Mouse (Mus musculus): ENCODE data around the gene Nlrp6.

The Nlrp6 gene

DNA sequence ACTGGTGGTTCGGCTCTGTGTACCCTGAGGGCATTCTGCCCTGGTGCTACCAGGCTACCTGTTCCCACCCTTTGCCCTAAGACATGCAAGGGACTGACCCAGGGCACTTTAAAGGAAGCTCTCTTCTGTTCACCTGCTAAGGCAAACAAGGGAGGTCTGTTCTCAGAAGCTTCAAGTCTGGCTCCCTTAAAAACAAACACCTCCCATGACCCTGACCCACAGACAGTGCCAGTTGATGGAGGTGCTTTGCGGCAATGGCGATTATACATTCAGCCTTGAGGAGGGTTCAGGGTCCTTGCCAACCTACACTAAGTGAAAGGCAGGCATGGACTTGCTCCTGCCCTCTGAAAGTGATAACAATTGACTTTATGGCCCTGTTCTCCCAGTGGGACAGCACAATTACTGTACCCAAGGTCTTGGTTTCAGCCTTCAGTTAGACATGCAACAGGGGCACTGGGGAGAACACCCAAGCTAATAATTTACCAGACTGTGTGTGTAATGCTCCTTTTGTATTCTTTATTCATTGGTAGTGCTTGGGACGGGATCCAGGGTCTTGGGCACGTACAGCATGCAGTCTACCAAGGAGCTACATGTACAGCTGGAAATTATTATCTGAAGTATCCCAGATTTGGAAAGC, 7.7 kb upstream of the Nlrp6 start:
- DNase-seq, result no peak

DNA sequence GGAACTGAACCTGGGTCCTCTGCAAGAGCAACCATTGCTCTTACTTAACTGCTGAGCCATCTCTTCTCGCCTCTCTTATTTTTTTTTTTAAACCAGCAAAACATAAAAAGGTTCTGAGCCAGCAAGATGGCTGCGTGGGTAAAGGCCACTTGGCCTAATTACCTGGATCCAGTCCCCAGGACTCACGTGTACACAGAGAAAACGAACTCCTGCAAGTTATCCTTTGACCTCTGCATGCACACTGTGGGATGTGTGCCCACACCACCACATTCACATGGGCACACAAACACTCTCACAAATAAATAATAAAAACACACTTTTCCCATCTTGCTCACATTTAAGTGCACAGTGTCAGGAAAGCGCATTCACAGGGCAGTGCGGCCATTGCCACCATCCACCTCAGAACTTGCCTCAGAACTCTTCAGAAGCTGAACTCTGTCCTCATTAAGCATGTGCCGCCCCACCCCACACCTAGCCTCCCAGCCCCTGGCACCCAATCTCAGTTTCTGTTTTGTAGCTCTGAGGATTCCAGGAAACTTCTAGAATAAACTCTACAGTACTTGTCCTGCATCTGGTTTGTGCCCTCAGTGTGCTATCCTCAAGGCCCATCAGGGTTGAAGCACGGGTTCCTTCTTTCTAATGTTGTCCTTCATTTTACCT, 6.5 kb upstream of the Nlrp6 start:
- no peak for DNase-seq

- no peak for DNase-seq
These were observed 791 bp upstream of the Nlrp6 start for GRCm38 (mm10) chr7:140919911-140920310.

DNA sequence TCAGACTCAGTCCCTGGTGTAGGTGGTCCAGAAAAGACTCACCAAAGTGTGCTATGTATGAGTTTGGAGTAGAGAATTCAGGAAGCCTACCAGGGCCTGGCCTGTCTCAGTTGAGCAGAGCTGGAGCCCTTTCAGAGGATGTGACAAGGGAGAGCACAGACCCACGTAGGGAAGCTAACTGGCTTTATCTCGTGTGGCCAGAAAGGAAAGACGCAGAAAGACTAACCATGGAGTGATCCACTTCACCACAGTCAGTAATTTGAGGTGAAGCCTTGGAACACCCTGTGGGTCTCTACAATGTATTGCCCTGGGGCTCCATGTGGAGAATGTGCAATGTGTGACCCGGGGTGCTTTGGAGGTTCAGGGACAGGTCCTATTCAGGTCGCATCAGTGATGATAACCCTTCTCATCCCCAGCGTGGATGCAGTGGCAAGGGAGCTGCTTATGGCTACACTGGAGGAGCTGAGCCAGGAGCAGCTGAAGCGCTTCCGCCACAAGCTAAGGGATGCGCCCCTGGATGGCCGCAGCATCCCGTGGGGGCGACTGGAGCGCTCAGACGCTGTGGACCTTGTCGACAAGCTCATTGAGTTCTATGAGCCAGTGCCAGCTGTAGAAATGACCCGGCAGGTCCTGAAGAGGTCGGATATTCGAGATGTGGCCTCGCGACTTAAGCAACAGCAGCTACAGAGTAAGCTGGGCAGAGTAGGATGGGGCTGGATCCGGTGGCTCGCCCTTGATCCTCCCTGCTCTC, 698 bp downstream of the Nlrp6 start:
- DNase-seq, result no peak

- DNase-seq, result peak; percentile 85 to 88
These were observed 1.8 kb downstream of the Nlrp6 start for GRCm38 (mm10) chr7:140922398-140923069.

DNA sequence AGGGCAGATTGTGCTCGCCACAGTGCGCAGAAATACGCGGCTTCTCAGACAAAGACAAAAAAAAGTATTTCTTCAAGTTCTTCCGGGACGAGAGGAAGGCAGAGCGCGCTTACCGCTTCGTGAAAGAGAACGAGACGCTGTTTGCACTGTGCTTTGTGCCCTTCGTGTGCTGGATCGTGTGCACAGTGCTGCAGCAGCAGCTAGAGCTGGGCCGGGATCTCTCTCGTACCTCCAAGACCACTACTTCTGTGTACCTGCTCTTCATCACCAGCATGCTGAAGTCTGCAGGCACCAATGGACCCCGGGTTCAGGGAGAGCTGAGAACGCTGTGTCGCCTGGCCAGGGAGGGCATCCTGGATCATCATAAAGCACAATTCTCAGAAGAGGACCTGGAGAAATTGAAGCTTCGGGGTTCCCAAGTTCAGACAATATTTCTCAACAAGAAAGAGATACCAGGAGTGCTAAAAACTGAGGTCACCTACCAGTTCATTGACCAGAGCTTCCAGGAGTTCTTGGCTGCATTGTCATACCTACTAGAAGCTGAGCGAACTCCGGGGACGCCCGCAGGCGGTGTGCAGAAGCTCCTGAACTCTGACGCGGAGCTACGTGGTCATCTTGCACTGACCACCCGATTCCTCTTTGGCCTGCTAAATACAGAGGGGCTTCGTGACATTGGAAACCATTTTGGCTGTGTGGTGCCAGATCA, 2.5 kb downstream of the Nlrp6 start:
- no peak for DNase-seq

DNA sequence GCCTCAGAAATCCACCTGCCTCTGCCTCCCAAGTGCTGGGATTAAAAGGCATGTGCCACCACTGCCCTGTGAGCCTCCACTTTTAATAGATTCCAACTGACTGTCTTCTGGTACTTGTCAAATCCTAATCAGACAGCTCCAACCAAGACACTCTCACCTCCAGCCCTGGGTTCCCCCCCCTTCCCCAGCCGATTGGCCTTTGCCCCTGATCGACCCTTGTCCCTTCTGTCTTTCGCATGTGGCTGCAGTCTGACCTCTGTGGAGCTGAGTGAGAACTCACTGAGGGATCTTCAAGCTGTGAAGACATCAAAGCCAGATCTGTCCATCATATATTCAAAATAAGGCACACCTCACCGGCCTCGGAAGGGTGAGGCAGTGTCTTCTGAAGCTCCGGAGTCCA, 6.5 kb downstream of the Nlrp6 start:
- DNase-seq, result no peak

DNA sequence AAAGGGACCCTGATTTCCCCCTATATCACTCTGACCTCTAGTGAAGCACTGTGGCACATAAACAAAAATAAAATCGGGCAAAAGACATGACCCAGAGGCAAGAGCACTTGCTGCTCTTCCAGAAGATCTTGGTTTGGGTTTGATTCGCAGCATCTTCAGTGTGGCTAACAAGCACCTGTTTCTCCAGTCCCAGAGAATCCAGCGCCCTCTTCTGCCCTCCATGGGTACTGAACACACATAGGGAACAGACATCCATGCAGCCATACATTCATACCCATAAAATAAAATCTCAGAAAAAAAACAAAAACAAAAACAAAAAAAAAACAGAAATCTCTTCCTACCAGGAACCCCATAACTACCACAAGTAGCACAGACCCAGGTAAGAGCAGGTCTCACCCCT, 17.7 kb downstream of the Nlrp6 start:
- DNase-seq, result no peak

GRCm38 (mm10) chr7:140938896-140939295, 18.2 kb downstream of the Nlrp6 start:
- DNase-seq, result no peak

GRCm38 (mm10) chr7:140939669-140940171, 19.0 kb downstream of the Nlrp6 start:
- no peak for DNase-seq

DNA sequence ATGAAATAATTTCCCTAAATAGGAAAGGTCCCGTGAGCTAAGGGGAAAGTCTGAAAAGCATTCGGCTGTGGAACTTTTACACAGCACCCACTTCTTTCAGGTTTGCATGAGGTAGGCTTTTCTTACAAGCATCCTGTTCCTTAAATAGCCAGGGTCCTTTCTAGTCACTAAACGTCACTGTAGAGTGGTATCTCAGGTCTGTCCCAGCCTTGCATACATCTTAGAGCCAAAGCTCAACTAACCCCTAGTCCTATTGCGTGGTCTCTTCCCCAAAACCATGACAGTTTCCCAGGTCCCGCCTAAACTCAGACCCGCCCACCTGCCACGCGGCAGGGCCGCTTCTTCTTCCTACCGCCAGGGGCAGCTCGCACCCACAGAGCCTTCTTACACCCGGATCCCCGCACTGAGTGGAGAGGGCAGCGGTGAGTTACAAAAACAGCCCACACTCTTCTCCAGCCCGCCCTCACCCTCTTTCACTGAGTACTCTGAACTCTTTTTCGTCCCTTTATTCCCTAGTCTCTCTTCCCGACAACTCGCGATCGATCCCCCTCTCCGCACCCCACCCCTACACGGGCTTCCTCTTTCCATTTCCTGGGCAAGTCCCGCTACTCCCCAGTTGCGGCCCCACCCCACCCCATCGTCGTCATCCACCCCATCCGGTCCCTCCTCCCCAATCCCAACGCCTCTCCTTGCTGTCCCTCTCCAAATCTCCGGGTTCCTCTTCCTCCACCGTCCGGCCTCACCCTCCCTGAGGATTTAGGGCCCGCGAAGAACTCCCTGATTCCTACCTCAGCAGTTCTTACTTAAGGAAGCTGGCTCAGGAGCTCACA, 20.7 kb downstream of the Nlrp6 start, which contains the start of gene Pgghg:
Gene Pgghg (plus strand): TSS at position 170 of the 830 bp plus-strand sequence.
- DNase-seq, result peak; percentile 56 to 58

GRCm38 (mm10) chr7:140942341-140942740, 21.6 kb downstream of the Nlrp6 start:
- DNase-seq, result no peak

DNA sequence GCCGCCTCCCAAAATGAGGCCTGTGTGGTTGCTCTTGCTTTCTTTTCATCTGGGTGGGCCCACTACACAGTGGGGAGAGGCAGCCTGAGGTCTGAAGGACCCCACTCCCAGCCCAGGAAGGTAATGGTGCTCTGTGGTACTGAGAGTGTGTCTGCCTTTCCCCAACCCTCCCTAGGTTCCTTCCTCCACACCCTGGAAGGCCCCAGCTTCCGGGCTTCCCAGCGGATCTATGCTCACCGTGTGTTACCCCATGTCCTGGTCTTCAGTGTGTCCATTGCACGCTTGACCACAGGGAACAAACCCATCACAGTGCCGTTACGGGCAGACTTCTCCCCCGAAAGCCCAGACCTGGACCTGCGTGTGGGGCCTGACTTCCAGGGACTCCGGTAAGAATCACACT, 22.1 kb downstream of the Nlrp6 start:
- DNase-seq, result no peak

GRCm38 (mm10) chr7:140943356-140943755, 22.7 kb downstream of the Nlrp6 start:
- DNase-seq, result no peak

DNA sequence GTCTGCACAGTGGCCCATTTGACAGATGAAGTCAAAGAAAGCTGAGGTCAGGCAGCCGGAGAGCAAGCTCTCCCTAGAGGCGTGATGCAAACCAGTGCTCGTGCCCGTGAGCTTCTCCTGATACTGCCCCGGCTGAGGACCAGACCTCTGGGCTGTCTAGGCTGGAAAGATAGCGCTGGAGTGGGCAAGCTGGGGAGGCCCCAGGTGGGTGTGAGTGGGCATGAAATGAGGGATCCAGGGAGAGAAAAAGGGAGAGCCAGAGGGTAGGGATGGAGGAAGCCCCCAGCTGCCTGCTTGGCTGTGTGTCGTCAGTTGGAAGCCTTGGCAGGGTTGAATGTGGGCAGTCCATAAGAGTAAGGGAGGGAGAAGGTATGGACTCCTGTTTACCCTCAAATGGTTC, 23.5 kb downstream of the Nlrp6 start:
- DNase-seq, result no peak

GRCm38 (mm10) chr7:140945247-140945646, 24.5 kb downstream of the Nlrp6 start:
- no peak for DNase-seq

DNA sequence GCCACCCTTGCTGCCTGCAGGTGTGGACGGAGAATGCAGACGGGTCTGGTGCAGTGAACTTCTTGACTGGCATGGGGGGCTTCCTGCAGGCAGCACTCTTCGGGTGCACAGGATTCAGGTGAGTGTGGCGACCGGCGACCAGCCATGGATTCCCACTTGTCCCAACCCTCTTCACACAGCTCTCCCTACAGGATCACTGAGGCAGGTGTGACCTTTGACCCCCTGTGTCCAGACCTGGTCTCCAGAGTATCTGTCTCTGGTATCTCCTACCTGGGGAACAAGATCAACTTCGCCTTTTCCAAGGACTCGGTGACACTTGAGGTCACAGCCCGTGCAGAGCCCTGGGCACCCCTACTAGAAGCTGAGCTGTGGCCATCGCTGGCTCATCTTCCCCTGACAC, 25.6 kb downstream of the Nlrp6 start:
- DNase-seq, result no peak

- no peak for DNase-seq
These were observed 26.3 kb downstream of the Nlrp6 start for GRCm38 (mm10) chr7:140946980-140947379.

- no peak for DNase-seq
These were observed 27.5 kb downstream of the Nlrp6 start for GRCm38 (mm10) chr7:140948161-140948560.

DNA sequence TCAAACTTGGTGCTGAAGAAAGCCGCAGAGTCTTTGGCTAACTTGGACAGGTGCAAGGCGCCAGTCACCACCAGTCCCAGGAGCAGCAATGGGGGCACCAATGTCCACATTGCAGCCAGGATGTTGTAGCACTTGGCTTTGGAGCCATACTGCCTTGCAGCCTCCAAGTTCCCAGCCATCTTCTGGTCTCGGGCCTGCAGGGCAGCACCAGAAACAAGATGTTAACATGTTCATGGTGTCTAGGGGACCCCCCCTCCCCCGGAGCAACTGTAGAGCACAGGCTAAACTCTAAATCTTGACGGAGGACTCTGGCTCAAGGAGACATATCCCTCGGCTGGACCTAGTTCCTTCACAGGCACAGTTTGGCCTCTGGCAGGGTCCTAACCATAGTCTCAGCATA, 28.6 kb downstream of the Nlrp6 start:
- DNase-seq, result no peak

GRCm38 (mm10) chr7:140949824-140950530, 29.3 kb downstream of the Nlrp6 start, which contains the start of gene Ifitm5:
Gene Ifitm5 (minus strand): TSS chr7:140950291.
- no peak for DNase-seq

All from cerebellum, postnatal 36 days (tissue).